Mouse (Mus musculus): Measurements from ENCODE around the gene Vmn2r-ps130.
"Not testable (repeated sequence)": the region's sequence is repeated elsewhere in the genome, so short reads cannot be mapped to it uniquely, and the experiment has no call there.

Gene Vmn2r-ps130

GRCm38 (mm10) chr17:23060866-23061265 lies at the start of gene Vmn2r-ps130:
Vmn2r-ps130 (plus strand) TSS chr17:23061166.
- not testable (repeated sequence) for DNase-seq (ENCODE audit: low read depth)

Measured in c-Kit-positive CD71-negative TER-119-negative erythroid progenitor cells, embryonic 14.5 days (primary cell).